Mouse (Mus musculus) common myeloid progenitor, adult 5-6 weeks (primary cell): ENCODE results near the gene Nrg4. TPM values are rescaled to one million over a fixed set of nuclear protein-coding genes. Genes with fewer than 3 reads are reported as not detected.
"Not testable (repeated sequence)": the region's sequence is repeated elsewhere in the genome, so short reads cannot be mapped to it uniquely, and the experiment has no call there.

Experiments used
- ATAC-seq: replicated peaks from 2 replicates; pipeline ENCODE4 v1.8.0; 2016; ENCODE audit warnings: low read depth, mild to moderate bottlenecking, moderate TSS enrichment, inconsistent platforms; ENCODE audit not compliant: poor library complexity, severe bottlenecking
- total RNA-seq: library from RNA; stranded (forward); fragments of 200-1000, 187-1606 nt; gene quantifications from 2 replicates; pipeline ENCODE4 v1.2.3, GENCODE M21; 2017

Gene Nrg4
- total RNA-seq, 1 experiment from 2014 or later: 2.4 TPM

GRCm38 (mm10) chr9:55255604-55256003, 71.0 kb downstream of the Nrg4 start:
- peak; percentile 47 for ATAC-seq

- no peak for ATAC-seq
Measured at GRCm38 (mm10) chr9:55255056-55255455, 71.6 kb downstream of the Nrg4 start.

- no peak for ATAC-seq
Measured at GRCm38 (mm10) chr9:55253849-55254248, 72.8 kb downstream of the Nrg4 start.

GRCm38 (mm10) chr9:55252097-55252496, 74.5 kb downstream of the Nrg4 start:
- peak; percentile 77; the same call in 1 of the 2 replicates for ATAC-seq

- ATAC-seq: no peak
Measured at GRCm38 (mm10) chr9:55250595-55251247, 75.9 kb downstream of the Nrg4 start.

DNA sequence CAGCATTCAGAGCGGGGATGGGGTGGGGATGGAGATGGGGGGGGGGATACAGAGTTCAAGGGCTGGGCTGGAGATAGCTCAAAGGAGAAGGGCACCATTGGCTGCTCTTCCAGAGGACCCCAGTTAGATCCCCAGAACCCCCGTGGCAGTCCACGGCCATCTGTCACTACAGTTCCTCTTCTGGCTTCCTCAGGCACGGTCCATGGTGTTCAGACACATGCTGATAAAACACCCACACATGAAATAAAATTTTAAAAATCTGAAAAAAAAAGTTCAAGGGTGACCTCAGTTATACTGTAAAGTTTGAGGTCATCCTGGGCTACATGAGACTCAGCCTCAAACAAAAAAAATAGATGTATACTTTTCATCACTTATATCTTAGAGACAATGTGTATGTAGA, 78.2 kb downstream of the Nrg4 start:
- ATAC-seq: no peak

GRCm38 (mm10) chr9:55246918-55247317, 79.7 kb downstream of the Nrg4 start:
- no peak for ATAC-seq

GRCm38 (mm10) chr9:55246440-55246839, 80.2 kb downstream of the Nrg4 start:
- no peak for ATAC-seq

DNA sequence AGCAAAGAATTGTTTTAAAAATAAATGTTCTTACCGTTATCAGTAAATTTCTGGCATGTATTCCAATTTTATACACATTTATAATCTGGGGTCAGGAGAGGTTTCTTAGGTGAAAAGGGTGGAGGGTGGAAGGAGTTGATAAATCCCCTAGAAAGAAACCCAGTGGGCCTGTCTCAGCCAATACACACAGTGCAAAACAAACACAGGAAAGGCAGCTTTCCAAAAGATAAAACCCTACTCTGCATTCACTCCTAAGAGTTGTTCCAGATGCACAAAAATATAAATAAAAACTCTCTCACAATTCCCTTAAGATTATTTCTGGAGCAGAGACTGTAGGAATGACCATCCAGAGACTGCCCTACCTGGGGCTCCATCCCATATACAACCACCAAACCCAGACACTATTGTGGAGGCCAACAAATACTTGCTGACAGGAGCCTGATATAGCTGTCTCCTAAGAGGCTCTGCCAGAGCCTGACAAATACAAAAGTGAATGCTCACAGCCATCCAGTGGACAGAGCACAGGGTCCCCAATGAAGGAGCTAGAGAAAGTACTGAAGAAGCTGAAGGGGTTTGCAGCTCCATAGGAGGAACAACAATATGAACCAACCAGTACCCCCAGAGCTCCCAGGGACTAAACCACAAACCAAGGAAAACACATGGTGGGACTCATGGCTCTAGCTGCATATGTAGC, 81.4 kb downstream of the Nrg4 start:
- ATAC-seq: not testable (repeated sequence)

DNA sequence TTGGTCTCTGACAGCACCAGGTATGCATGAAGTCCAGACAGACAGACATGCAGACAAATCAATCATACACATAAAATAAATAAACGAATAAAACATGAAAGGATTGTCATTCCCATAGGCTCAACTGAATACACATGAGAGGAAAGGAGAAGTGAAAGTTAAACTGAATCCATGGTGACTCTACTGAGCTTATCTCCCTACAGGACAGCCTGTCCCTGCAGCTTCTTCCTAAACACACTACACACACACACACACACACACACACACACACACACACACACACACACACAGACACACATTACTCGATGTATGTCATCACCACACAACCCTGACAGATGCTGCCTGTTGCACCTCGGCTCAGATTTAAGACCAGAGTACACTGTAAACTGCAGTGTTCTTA, 82.6 kb downstream of the Nrg4 start:
- peak; percentile 75 for ATAC-seq

DNA sequence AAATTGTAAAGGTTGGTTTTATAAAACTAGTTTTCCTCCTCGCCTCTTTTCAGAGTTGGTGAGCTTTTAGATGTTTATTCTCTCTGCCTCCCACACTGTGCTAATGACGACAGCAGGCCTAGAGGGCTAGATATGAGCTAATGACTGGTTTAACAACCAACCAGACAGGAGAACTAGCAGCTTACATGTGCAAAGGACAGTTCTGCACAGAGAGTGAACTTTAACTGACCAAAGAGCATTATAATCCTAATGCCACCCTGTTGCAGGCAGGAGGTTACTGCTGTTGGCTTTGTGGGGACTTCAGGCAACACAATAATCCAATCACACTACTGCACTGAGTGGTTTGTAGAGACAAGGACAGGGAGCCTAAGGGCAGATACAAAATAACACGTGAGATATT, 83.4 kb downstream of the Nrg4 start:
- no peak for ATAC-seq

GRCm38 (mm10) chr9:55241863-55242685, 84.6 kb downstream of the Nrg4 start:
- ATAC-seq: peak; percentile 76

GRCm38 (mm10) chr9:55240852-55241251, 85.8 kb downstream of the Nrg4 start:
- ATAC-seq: no peak

DNA sequence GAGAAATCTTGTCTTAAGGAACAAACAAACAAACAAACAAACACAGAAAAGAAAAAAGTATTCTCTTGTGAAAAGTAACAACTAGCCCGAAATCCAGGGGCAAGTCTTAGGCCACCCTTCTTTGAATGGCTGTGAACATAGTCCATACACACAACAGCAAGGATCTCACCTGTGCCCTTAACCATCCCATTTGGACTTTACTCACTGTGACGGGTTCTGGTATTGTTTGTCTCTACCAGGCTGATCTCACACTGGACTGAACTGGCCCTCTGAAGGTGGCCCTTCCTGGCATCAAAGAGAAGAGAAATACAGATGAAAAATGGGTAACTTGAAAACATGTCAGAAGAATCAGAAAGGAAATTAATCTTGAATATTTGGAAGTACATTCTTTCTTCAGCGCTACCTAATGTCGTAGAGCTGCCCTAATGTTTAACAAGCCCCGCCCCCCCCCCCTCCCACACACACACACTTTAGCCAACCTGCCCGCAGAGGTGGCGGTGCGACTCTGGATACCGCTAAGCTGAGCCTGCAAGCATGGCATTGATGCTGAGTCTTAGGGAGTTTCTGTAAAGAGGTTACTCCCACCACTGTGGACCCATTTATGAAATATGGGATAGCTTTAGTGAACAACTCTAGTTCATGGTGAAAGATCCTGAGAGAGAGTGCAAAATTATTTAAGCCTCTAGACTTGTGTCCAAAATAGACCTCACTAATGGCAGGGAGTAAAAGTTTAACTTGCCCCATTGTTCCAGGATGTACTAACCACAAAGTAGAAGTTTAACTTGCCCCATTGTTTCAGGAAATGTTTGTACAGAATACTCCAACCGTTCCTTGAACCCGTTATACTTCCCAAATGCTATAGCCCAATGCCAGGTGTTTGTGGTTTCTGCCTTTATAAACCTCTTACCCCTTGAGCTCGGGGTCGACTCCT, 90.1 kb downstream of the Nrg4 start:
- ATAC-seq: no peak

DNA sequence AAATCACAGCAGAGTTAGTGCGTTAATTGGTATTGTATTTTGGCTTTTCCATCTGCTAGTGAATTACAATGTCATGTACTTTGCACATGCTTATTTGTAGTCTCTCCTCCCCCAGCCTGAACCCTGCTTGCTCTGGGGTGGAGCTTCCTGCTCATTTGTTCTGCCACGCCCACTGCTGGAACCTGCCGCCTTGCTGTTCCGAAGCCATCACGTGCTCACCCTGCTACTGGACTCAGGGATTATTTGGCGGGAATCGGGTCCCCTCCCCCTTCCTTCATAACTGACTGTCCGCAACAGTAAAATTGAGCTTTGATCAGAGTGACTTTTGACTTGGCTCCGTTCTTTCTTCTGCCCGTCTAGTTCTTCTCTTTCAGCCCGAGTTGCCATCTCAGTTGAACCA, 93.6 kb downstream of the Nrg4 start:
- ATAC-seq: not testable (repeated sequence)

- no peak for ATAC-seq
Measured at GRCm38 (mm10) chr9:55232586-55232985, 94.1 kb downstream of the Nrg4 start.

DNA sequence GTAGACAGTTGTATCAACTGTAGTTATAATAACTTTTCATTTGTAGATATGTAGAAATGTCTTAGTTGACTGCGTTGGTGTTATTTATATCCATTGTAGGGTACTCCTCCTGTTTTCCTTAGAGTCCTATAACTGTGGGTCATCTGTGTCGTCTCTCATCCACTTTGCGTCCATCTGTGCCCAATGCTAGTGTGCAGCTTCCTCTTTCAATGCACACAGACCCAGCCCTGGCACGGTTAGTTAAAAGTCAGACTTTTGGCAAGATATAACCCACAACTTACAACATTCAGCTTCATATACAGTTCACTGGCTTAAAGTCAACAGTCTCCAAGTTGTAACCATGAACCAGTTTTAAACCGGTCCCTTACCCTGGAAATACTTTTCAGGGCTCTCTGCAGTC, 94.5 kb downstream of the Nrg4 start:
- peak; percentile 56; the same call in 1 of the 2 replicates for ATAC-seq

DNA sequence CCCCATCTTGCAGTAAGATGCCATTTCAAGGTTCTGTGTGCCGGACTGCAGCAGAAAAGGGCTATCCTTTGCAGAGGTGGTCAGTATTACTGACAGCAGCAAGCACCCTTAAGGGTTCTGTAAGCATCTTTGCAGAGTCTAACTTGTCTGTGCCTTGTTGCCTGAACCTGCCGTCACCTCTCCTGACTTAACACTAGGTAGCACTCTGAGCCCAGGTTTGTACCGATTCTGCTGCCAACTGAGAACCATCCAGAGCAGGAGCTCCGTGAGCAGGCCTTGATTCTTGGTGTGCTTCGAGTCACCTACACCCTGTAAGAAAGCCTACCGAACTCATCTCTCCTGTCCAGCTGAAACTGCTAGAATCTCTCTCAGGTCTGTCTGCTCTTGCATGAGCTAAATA, 95.1 kb downstream of the Nrg4 start:
- no peak for ATAC-seq

DNA sequence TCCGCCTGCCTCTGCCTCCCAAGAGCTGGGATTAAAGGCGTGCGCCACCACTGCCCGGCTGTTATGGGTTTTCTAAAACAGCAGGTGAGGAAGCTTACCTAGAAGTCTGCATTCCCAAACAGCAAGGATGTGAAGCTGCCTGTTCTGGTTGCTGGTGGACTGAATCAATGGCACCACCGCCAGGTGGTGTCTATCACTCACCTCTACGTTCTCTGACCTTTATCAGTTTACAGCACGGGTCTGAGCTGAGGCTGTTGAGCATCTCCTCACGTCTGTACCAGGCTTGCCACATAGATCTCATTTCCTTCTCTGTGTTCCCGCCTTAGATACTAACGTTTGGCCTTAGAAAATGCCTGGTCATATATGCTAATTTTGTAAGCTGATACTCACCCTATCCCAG, 97.6 kb downstream of the Nrg4 start:
- ATAC-seq: no peak

DNA sequence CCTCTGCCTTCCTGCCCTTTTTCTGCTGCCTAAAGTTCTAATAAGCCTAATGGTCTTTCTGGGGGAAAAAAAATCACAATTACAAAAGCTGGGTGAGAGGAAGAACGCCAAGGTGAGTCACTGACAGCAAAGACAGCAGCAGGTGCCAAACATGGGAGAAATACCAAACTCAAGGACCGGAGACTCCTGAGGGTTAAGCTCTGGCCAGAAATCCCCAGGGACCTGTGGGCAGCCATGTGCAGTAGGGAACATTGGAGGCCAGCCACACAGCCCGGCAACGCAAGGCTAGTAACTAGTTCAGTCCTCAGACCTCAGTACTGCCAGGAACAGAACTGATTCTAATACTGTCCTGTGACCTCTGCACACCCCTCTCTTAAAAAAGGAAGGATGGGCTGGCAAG, 98.5 kb downstream of the Nrg4 start:
- ATAC-seq: no peak
